Mouse (Mus musculus): ENCODE results near the gene Sec14l3.
"Not testable (repeated sequence)": the region's sequence is repeated elsewhere in the genome, so short reads cannot be mapped to it uniquely, and the experiment has no call there.

Gene Sec14l3

GRCm38 (mm10) chr11:4064627-4065122, at the start of gene Sec14l3:
Gene Sec14l3, plus strand, starts transcription at chr11:4064841.
- no peak for DNase-seq

GRCm38 (mm10) chr11:4015796-4016195, 48.8 kb upstream of the Sec14l3 start:
- peak; percentile 53 for DNase-seq

- DNase-seq: not testable (repeated sequence)
Observed at GRCm38 (mm10) chr11:4022111-4022510, 42.5 kb upstream of the Sec14l3 start.

GRCm38 (mm10) chr11:4023321-4023720, 41.3 kb upstream of the Sec14l3 start:
- DNase-seq: peak; percentile 61

- DNase-seq: peak; percentile 75
Observed at GRCm38 (mm10) chr11:4027066-4027465, 37.6 kb upstream of the Sec14l3 start.

- peak; percentile 14 for DNase-seq
Observed at GRCm38 (mm10) chr11:4027561-4028334, 36.9 kb upstream of the Sec14l3 start.

GRCm38 (mm10) chr11:4029343-4029742, 35.3 kb upstream of the Sec14l3 start:
- DNase-seq: peak; percentile 40

- peak; percentile 85 for DNase-seq
Observed at GRCm38 (mm10) chr11:4031126-4031941, 33.3 kb upstream of the Sec14l3 start, which contains the start of gene Sec14l4. Gene Sec14l4, plus strand, starts transcription at chr11:4031462.

- peak; percentile 40 for DNase-seq
Observed at GRCm38 (mm10) chr11:4031961-4032360, 32.7 kb upstream of the Sec14l3 start.

GRCm38 (mm10) chr11:4033471-4033870, 31.2 kb upstream of the Sec14l3 start:
- DNase-seq: peak; percentile 49

- DNase-seq: no peak
Observed at GRCm38 (mm10) chr11:4034169-4034568, 30.5 kb upstream of the Sec14l3 start.

GRCm38 (mm10) chr11:4035116-4035892, 29.3 kb upstream of the Sec14l3 start:
- DNase-seq: peak; percentile 95

- DNase-seq: no peak
Observed at GRCm38 (mm10) chr11:4035916-4036315, 28.7 kb upstream of the Sec14l3 start.

- peak; percentile 66 for DNase-seq
Observed at GRCm38 (mm10) chr11:4036365-4037084, 28.1 kb upstream of the Sec14l3 start.

- DNase-seq: peak; percentile 56
Observed at GRCm38 (mm10) chr11:4039951-4040350, 24.7 kb upstream of the Sec14l3 start.

- DNase-seq: peak; percentile 73
Observed at GRCm38 (mm10) chr11:4041123-4041625, 23.5 kb upstream of the Sec14l3 start.

GRCm38 (mm10) chr11:4043081-4043480, 21.6 kb upstream of the Sec14l3 start:
- peak; percentile 80 for DNase-seq

- DNase-seq: peak; percentile 87
Observed at GRCm38 (mm10) chr11:4046526-4046925, 18.1 kb upstream of the Sec14l3 start.

GRCm38 (mm10) chr11:4047766-4048165, 16.9 kb upstream of the Sec14l3 start:
- DNase-seq: no peak

GRCm38 (mm10) chr11:4048438-4048837, 16.2 kb upstream of the Sec14l3 start:
- no peak for DNase-seq

- peak; percentile 87 for DNase-seq
Observed at GRCm38 (mm10) chr11:4053586-4053985, 11.1 kb upstream of the Sec14l3 start.
